Mouse (Mus musculus): ENCODE results near the gene Lrrc52.

DNA sequence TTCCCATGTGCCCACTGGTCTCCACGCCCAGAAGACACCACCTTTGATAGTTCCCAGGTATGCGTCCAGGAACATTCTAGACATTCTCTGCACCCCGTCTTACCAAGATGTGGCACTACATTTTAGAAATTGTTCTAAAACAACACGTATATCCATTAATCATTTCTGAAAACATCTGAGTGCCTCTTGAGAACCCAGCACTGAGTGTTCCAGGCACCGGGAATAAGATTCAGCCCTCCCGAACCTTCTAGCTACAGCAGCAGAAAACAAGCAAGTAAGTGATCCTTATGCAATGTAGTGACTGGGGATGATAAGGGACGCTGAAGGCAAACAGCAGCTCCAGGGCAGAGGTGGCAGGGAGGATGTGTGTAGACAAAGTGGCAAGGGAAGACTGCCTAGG, 24.9 kb upstream of the Lrrc52 start:
- TF ChIP-seq CTCF (IDR thresholded peaks at IDR 0.05) (no peak), POLR2A (IDR thresholded peaks at IDR 0.05; ENCODE audit: insufficient read depth, low read depth, low read length) (no peak)
